Mouse (Mus musculus): ENCODE measurements around the gene Gm9844.

DNA sequence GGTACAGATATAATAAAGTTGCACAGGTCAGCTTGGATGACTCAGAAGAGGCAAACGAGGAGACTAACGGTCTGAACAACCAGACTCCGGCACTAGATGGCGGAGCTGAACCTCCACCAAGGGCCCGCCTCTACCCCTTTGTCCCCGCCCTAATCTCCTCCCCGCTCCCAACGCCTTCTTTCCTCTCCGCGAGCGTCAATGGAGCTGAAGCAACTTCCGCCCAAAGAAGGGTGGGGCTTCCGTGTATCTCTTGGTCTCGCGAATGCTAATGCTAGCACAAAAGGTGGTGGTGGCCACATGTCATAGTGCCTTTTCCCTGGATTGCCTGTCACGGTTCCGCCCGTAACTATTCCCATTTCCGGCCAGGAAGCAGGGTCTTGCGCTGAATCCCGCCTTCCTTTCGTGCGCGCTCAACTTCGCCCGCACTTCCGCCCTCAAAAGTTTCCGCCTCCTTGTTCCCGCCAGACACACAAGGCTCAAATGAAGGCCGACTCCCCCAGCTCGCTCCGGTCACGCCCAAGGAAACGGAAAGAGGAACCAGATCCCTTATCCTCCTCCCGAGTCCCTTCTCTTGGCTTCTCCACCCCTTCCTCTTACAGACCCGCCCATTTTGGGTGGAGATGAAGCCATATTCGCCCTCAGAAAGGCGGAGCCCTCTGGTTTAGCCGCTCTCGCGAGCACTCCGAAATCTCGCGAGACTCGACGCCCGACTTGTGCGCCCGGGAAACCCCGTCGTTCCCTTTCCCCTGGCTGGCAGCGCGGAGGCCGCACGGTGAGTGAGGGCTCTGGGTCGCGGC is 22.1 kb downstream of the Gm9844 start, which contains the start of gene Rps19:
- 0 out of 2 replicates have a peak, but pooled peaks have one; percentile 6 for TF ChIP-seq CTCF (IDR thresholded peaks at IDR 0.05; ENCODE audit: borderline replicate concordance, insufficient read depth, low read length)
- TF ChIP-seq POLR2A (IDR thresholded peaks at IDR 0.05; ENCODE audit: low read depth, low read length), result peak; percentile 93
